Mouse (Mus musculus): Measurements from ENCODE around the gene Myh13.

The Myh13 gene

GRCm38 (mm10) chr11:67321358-67321757, at the start of gene Myh13:
Myh13 (plus strand) TSS chr11:67321658.
- no peak for DNase-seq (ENCODE audit: low spot score)

GRCm38 (mm10) chr11:67276601-67277174, 44.8 kb upstream of the Myh13 start, which contains the start of gene Myh8:
Myh8 (plus strand) TSS chr11:67277124.
- no peak for DNase-seq (ENCODE audit: low spot score)

GRCm38 (mm10) chr11:67293440-67293839, 28.0 kb upstream of the Myh13 start:
- DNase-seq (ENCODE audit: low spot score) = no peak

GRCm38 (mm10) chr11:67313733-67314452, 7.6 kb upstream of the Myh13 start:
- no peak for DNase-seq (ENCODE audit: low spot score)

GRCm38 (mm10) chr11:67326536-67326935, 5.1 kb downstream of the Myh13 start:
- DNase-seq (ENCODE audit: low spot score) = no peak

- no peak for DNase-seq (ENCODE audit: low spot score)
Measured at GRCm38 (mm10) chr11:67344556-67344955, 23.1 kb downstream of the Myh13 start.

- no peak for DNase-seq (ENCODE audit: low spot score)
Measured at GRCm38 (mm10) chr11:67345186-67345855, 23.9 kb downstream of the Myh13 start.

GRCm38 (mm10) chr11:67345856-67346236, 24.4 kb downstream of the Myh13 start:
- no peak for DNase-seq (ENCODE audit: low spot score)

- DNase-seq (ENCODE audit: low spot score) = peak; percentile 7
Measured at GRCm38 (mm10) chr11:67350153-67350768, 28.8 kb downstream of the Myh13 start.

- no peak for DNase-seq (ENCODE audit: low spot score)
Measured at GRCm38 (mm10) chr11:67353011-67353410, 31.6 kb downstream of the Myh13 start.

GRCm38 (mm10) chr11:67358031-67358430, 36.6 kb downstream of the Myh13 start:
- DNase-seq (ENCODE audit: low spot score) = no peak

GRCm38 (mm10) chr11:67362236-67362635, 40.8 kb downstream of the Myh13 start:
- no peak for DNase-seq (ENCODE audit: low spot score)

GRCm38 (mm10) chr11:67364551-67364950, 43.1 kb downstream of the Myh13 start:
- DNase-seq (ENCODE audit: low spot score) = no peak

- DNase-seq (ENCODE audit: low spot score) = no peak
Measured at GRCm38 (mm10) chr11:67364986-67365721, 43.7 kb downstream of the Myh13 start.

- DNase-seq (ENCODE audit: low spot score) = no peak
Measured at GRCm38 (mm10) chr11:67366936-67367335, 45.5 kb downstream of the Myh13 start.

- DNase-seq (ENCODE audit: low spot score) = no peak
Measured at GRCm38 (mm10) chr11:67373333-67373732, 51.9 kb downstream of the Myh13 start.

GRCm38 (mm10) chr11:67376308-67376707, 54.9 kb downstream of the Myh13 start:
- no peak for DNase-seq (ENCODE audit: low spot score)

- no peak for DNase-seq (ENCODE audit: low spot score)
Measured at GRCm38 (mm10) chr11:67379703-67380510, 58.4 kb downstream of the Myh13 start.

GRCm38 (mm10) chr11:67381833-67382232, 60.4 kb downstream of the Myh13 start:
- DNase-seq (ENCODE audit: low spot score) = no peak

GRCm38 (mm10) chr11:67384653-67385052, 63.2 kb downstream of the Myh13 start:
- no peak for DNase-seq (ENCODE audit: low spot score)

GRCm38 (mm10) chr11:67386815-67387415, 65.5 kb downstream of the Myh13 start:
- no peak for DNase-seq (ENCODE audit: low spot score)
